Mouse (Mus musculus): ENCODE results near the gene Acnat1.
"Not testable (repeated sequence)": the region's sequence is repeated elsewhere in the genome, so short reads cannot be mapped to it uniquely, and the experiment has no call there.

The Acnat1 gene

GRCm38 (mm10) chr4:49451848-49452551 is 21.7 kb downstream of the Acnat1 start:
- DNase-seq = no peak

- DNase-seq = not testable (repeated sequence)
Measured at GRCm38 (mm10) chr4:49451133-49451847, 22.4 kb downstream of the Acnat1 start.

DNA sequence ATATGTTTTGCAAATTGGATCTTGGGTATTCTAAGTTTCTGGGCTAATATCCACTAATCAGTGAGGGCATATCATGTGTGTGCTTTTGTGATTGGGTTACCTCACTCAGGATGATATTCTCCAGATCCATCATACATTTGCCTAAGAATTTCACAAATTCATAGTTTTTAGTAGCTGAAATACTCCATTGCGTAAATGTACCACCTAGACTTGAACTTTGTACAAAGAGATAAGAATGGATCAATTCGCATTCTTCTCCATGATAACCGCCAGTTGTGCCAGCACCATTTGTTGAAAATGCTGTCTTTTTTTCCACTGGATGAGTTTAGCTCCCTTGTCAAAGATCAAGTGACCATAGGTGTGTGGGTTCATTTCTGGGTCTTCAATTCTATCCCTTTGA is 36.7 kb downstream of the Acnat1 start:
- DNase-seq = not testable (repeated sequence)

GRCm38 (mm10) chr4:49410151-49410550 is 63.6 kb downstream of the Acnat1 start:
- DNase-seq = peak; percentile 70

GRCm38 (mm10) chr4:49407957-49408356 is 65.8 kb downstream of the Acnat1 start, which contains the start of gene Acnat2:
TSS of gene Acnat2 (minus strand) at chr4:49408151.
- not testable (repeated sequence) for DNase-seq

Measured in kidney, adult 11 months (tissue).